Mouse (Mus musculus) midbrain, embryonic 15.5 days (tissue): Measurements from ENCODE around the gene Gpr62. TPM values are rescaled to one million over a fixed set of nuclear protein-coding genes. Genes with fewer than 3 reads are reported as not detected.

Experiments
- ATAC-seq: fragments of 200-750 bp; cut with Nextera tagmentation; replicated peaks from 2 replicates; pipeline ENCODE4 v1.8.0; 2017; ENCODE audit warnings: moderate TSS enrichment
- H3K27ac ChIP-seq: fragments of 300-500 bp; sonication (generic); 2 replicates; pipeline ENCODE4 v1.5.1; 2015; ENCODE audit warnings: mild to moderate bottlenecking, inconsistent platforms
- H3K27me3 ChIP-seq: fragments of 300-500 bp; sonication (generic); replicated peaks from 2 replicates; pipeline ENCODE4 v1.6.1; 2015; ENCODE audit warnings: inconsistent platforms
- H3K36me3 ChIP-seq: fragments of 300-500 bp; sonication (generic); replicated peaks from 2 replicates; pipeline ENCODE4 v1.6.1; 2015; ENCODE audit warnings: inconsistent platforms
- H3K4me1 ChIP-seq: fragments of 300-500 bp; sonication (generic); 2 replicates; pipeline ENCODE4 v1.6.1; 2015; ENCODE audit warnings: inconsistent platforms
- H3K4me2 ChIP-seq: fragments of 300-500 bp; sonication (generic); 2 replicates; pipeline ENCODE4 v1.6.1; 2015; ENCODE audit warnings: inconsistent platforms, mild to moderate bottlenecking, moderate library complexity
- H3K4me3 ChIP-seq: fragments of 300-500 bp; sonication (generic); 2 replicates; pipeline ENCODE4 v1.5.1; 2015; ENCODE audit warnings: mild to moderate bottlenecking, inconsistent platforms
- H3K9ac ChIP-seq: fragments of 300-500 bp; sonication (generic); 2 replicates; pipeline ENCODE4 v1.6.1; 2015; ENCODE audit warnings: mild to moderate bottlenecking, inconsistent platforms
- H3K9me3 ChIP-seq: fragments of 300-500 bp; sonication (generic); 2 replicates; pipeline ENCODE4 v1.6.1; 2016; ENCODE audit warnings: inconsistent platforms
- WGBS: fragments of 180-500 bp; shearing (Covaris S2); methylation state at CpG from one replicate; pipeline ENCODE4 v1.1.7; 2015; ENCODE audit warnings: mixed read lengths; 5-methylcytosine and 5-hydroxymethylcytosine counted together
- polyA plus RNA-seq: library from polyadenylated mRNA; unstranded; fragments of >200 nt; fragmentation: Nextera tagmentation; extraction: Ambion mirVana; gene quantifications from 2 replicates; pipeline ENCODE4 v1.2.1, GENCODE M21; 2015

Gpr62 gene
- polyA plus RNA-seq, 1 experiment from 2014 or later, result 1.2 TPM

DNA sequence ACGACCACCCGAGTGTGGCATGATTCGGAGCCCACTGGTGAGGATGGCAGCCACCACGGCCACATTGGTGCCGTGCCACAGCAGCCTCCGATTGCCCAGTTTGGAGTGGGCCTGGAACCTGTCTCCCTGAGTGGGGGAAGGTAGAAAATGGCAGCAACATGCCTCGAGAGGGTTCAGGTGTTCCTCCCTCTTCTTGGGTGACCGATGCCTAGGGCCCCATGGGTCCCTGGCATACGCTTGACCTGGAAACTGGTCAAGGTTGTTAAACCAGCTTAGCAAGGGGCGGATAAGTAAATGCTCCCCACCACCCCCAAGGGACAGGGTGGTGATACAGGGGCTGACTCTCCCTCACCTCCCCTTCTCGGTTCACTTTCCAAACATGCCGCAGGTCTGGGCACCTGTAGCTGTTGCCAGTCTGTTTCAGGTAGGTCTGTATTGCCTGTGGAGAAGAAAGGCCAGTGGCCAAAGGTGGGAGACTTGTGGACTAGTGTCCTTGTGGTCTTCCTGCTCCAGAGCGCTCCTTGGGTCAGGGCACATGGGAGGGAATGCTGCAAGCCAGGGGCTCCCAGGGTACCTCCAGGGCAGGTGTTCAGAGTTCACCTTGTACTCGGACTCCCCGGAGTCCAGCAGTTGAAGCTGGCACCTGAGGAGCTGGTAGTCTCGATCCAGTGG, 7.5 kb upstream of the Gpr62 start:
- Histone ChIP-seq H3K27me3 (no peaks in the 10 kb centered on the region), H3K4me2 (no peak overlapping the region), H3K36me3 (no peaks in the 10 kb centered on the region), H3K4me1 (peaks cover 26% of the 10 kb centered on the region), H3K9me3 (no peaks in the 10 kb centered on the region), H3K27ac (no peak overlapping the region), H3K9ac (no peak overlapping the region), H3K4me3 (no peak overlapping the region)
- WGBS, result 87% methylated on average over 16 of the region's 16 CpGs
- no peak for ATAC-seq

DNA sequence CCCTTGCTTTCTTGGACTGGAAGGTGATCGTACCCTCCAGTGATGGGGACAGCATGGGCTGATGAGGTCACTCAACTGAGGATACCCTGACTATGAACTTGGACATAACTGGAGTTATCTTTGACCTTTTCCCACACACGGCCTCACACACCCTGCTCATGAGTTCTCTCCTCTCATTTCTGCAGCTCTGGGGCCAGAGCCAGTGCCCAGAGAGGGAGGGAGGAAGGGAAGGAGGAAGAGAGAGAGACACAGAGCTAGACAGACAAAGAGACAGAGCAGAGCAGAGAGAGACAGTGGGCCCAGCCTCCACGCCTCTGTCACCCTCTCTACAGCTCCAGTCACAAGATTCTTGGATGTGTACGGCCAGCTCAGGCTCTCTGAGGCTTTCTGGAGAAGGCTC, 6.6 kb upstream of the Gpr62 start:
- Histone ChIP-seq H3K9me3 (no peaks in the 10 kb centered on the region), H3K4me2 (no peak overlapping the region), H3K36me3 (no peaks in the 10 kb centered on the region), H3K4me3 (no peak overlapping the region), H3K4me1 (peaks cover 19% of the 10 kb centered on the region), H3K27ac (no peak overlapping the region), H3K27me3 (no peaks in the 10 kb centered on the region), H3K9ac (no peak overlapping the region)
- WGBS, result 70% methylated on average over 4 of the region's 4 CpGs
- no peak for ATAC-seq

DNA sequence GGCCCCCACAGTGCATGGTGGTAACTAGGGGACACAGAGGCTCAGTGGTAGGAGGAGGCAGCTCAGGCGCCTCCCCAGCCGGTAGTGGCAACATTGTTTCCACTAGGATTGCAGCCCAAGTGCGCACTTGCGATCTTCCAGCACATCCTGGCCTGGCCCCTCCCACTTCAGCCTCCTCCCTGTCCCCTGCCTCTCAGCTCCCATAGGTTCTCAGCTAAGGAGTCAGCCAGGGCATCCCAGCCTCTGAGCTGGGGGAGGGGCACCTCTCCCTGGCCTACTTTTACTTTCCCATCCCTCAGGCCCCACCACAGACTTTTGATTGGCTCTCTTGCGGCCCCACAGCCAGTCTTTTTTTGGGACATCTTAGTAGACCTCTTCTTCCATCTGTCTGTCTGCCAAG, 6.2 kb upstream of the Gpr62 start:
- Histone ChIP-seq H3K9ac (no peak overlapping the region), H3K36me3 (no peaks in the 10 kb centered on the region), H3K27ac (no peak overlapping the region), H3K4me3 (no peak overlapping the region), H3K9me3 (no peaks in the 10 kb centered on the region), H3K4me1 (peaks cover 19% of the 10 kb centered on the region), H3K27me3 (no peaks in the 10 kb centered on the region), H3K4me2 (no peak overlapping the region)
- 15% methylated on average over 5 of the region's 5 CpGs for WGBS
- no peak for ATAC-seq

DNA sequence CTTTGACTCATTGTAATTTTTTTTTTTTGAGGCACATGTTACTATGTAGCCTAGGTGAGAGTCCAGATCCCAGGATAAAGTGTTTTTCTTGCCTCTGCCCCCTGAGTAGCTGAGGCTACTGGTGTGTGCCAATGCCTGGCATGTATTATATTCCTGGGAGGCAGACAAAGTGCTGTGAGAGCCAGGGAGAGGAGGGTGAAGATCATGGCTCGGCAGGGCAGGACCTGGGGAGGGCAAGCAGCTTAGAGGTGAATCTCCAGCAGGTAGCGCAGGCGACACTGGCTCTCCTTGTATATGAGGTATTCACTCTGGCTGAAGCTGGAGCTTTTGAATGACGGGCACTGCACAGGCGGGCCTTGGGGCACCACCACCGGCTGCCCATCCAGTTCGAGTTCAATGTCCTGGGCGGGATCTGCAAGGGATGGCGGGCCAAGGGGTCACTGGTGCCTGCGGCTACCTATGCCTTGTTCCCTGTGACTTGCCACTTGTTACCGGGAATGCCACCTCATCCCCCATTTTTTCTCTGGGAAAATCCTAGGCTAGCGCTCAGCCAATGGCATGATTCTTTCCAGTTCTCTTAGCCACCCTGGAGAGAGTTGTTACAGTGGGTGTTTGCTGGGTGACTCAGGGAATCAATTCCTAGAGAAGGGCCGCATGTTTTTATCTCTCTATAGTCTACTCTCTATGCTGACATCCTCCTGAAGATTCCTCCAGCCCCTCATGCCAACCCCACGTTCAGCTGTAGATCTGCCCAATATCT, 5.4 kb upstream of the Gpr62 start:
- Histone ChIP-seq H3K36me3 (no peaks in the 10 kb centered on the region), H3K4me2 (no peak overlapping the region), H3K27ac (no peak overlapping the region), H3K4me3 (no peak overlapping the region), H3K9ac (no peak overlapping the region), H3K27me3 (no peaks in the 10 kb centered on the region), H3K9me3 (no peaks in the 10 kb centered on the region), H3K4me1 (peaks cover 14% of the 10 kb centered on the region)
- 63% methylated on average over 14 of the region's 14 CpGs for whole genome bisulfite sequencing
- ATAC-seq, result no peak

GRCm38 (mm10) chr9:106469776-106470175, 4.0 kb upstream of the Gpr62 start:
- Histone ChIP-seq H3K27ac (no peak overlapping the region), H3K27me3 (no peaks in the 10 kb centered on the region), H3K4me1 (peaks cover 24% of the 10 kb centered on the region), H3K36me3 (no peaks in the 10 kb centered on the region), H3K9me3 (no peaks in the 10 kb centered on the region), H3K4me2 (no peak overlapping the region), H3K9ac (no peak overlapping the region), H3K4me3 (no peak overlapping the region)
- 78% methylated on average over 9 of the region's 9 CpGs for WGBS
- ATAC-seq, result no peak

DNA sequence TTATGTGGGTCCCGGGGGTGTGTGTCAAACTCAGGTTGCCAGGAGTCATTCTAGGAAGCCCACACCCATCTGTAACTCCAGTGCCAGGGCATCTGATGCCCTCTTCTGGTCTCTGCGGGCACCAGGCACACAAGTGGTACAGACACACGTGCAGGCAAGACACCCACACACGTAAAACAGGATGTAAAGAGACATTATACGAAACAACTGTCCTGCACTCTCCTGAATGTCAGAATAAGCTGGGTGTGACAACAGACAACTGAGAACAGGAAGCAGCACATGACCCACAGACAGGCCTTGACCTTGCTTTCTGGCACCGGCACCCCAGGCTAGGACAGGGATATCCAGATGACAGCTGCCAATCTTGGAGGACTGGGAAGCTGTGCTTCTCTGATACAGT, 3.6 kb upstream of the Gpr62 start:
- H3K9ac ChIP-seq, result no peak overlapping the region
- no peaks in the 10 kb centered on the region for H3K36me3 ChIP-seq
- no peak overlapping the region for H3K4me2 ChIP-seq
- 80% methylated on average over 6 of the region's 6 CpGs for WGBS
- ATAC-seq, result no peak
- no peaks in the 10 kb centered on the region for H3K27me3 ChIP-seq
- H3K9me3 ChIP-seq, result no peaks in the 10 kb centered on the region
- H3K27ac ChIP-seq, result no peak overlapping the region
- H3K4me1 ChIP-seq, result peaks cover 24% of the 10 kb centered on the region
- H3K4me3 ChIP-seq, result no peak overlapping the region

DNA sequence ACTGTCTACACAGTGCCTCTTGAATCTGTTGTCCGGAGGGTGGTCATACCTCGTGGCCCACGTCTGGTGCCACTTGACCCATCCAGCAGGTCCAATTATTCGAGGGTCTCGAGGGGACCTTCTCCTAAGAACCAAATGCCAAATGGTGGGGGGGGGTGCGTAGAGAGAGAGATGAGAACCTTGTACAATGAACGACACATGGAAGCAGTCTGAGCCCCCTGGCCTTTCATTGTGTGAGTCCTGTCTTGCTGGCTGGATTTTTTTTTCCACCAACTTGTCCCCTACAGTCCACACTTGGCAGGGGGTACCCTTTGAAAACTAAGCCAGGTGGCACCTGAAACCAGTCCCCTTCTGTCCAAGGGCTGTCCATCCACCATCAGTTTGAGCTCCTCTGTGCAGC, 2.0 kb upstream of the Gpr62 start:
- Histone ChIP-seq H3K9ac (no peak overlapping the region), H3K36me3 (peaks cover 11% of the 10 kb centered on the region), H3K4me1 (peaks cover 22% of the 10 kb centered on the region), H3K27ac (no peak overlapping the region), H3K4me3 (no peak overlapping the region), H3K9me3 (no peaks in the 10 kb centered on the region), H3K27me3 (no peaks in the 10 kb centered on the region), H3K4me2 (no peak overlapping the region)
- WGBS, result 87% methylated on average over 7 of the region's 7 CpGs
- ATAC-seq, result no peak

DNA sequence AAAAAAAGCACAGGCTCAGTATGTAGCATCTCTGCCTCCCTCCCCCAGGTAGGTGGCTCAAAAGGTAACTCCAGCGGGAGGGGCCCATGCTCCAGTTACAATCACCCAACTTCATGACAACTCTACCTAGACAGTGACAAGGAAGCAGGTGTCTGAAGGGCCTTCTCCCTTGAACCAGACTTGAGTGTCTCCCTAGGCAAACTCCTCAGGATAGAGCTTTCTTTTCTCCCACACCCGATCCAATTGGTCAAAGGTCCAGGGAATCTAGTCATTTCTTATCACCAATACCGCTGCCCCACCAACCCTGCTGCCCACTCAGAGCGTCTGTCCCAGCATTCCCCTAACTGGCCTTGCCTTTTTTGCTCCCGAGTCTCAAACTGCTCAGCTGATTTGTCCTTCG, 983 bp upstream of the Gpr62 start:
- H3K4me1 ChIP-seq, result peaks cover 22% of the 10 kb centered on the region
- no peak overlapping the region for H3K9ac ChIP-seq
- no peak overlapping the region for H3K27ac ChIP-seq
- no peaks in the 10 kb centered on the region for H3K9me3 ChIP-seq
- no peak for ATAC-seq
- no peak overlapping the region for H3K4me3 ChIP-seq
- 96% methylated on average over 6 of the region's 6 CpGs for WGBS
- peaks cover 20% of the 10 kb centered on the region for H3K36me3 ChIP-seq
- no peak overlapping the region for H3K4me2 ChIP-seq
- no peaks in the 10 kb centered on the region for H3K27me3 ChIP-seq

- no peaks in the 10 kb centered on the region for H3K27me3 ChIP-seq
- H3K4me1 ChIP-seq, result peaks cover 29% of the 10 kb centered on the region
- H3K9ac ChIP-seq, result peak overlapping the region; percentile 64
- H3K4me3 ChIP-seq, result peak overlapping the region; percentile 49
- ATAC-seq, result peak; percentile 81
- no peaks in the 10 kb centered on the region for H3K9me3 ChIP-seq
- WGBS, result 1% methylated on average over 98 of the region's 99 CpGs
- H3K36me3 ChIP-seq, result peaks cover 27% of the 10 kb centered on the region
- H3K4me2 ChIP-seq, result peak overlapping the region; percentile 89
- peak overlapping the region; percentile 82 for H3K27ac ChIP-seq
Observed at GRCm38 (mm10) chr9:106464751-106465541, 792 bp downstream of the Gpr62 start.

- whole genome bisulfite sequencing, result 75% methylated on average over 21 of the region's 21 CpGs
- no peaks in the 10 kb centered on the region for H3K9me3 ChIP-seq
- H3K27ac ChIP-seq, result no peak overlapping the region
- no peak overlapping the region for H3K9ac ChIP-seq
- no peak for ATAC-seq
- peaks cover 27% of the 10 kb centered on the region for H3K36me3 ChIP-seq
- no peak overlapping the region for H3K4me3 ChIP-seq
- peaks cover 43% of the 10 kb centered on the region for H3K4me1 ChIP-seq
- H3K4me2 ChIP-seq, result no peak overlapping the region
- H3K27me3 ChIP-seq, result no peaks in the 10 kb centered on the region
Observed at GRCm38 (mm10) chr9:106463122-106464063, 2.3 kb downstream of the Gpr62 start.

GRCm38 (mm10) chr9:106462430-106462800, 3.3 kb downstream of the Gpr62 start:
- H3K36me3 ChIP-seq, result peaks cover 27% of the 10 kb centered on the region
- no peaks in the 10 kb centered on the region for H3K27me3 ChIP-seq
- H3K27ac ChIP-seq, result no peak overlapping the region
- 94% methylated on average over 12 of the region's 12 CpGs for WGBS
- no peaks in the 10 kb centered on the region for H3K9me3 ChIP-seq
- no peak overlapping the region for H3K4me2 ChIP-seq
- no peak overlapping the region for H3K9ac ChIP-seq
- H3K4me1 ChIP-seq, result peaks cover 53% of the 10 kb centered on the region
- no peak for ATAC-seq
- no peak overlapping the region for H3K4me3 ChIP-seq
